Mouse (Mus musculus) adrenal gland, postnatal 10 days (tissue): ENCODE results near the gene Phb. TPM values are rescaled to one million over a fixed set of nuclear protein-coding genes. Genes with fewer than 3 reads are reported as not detected.

Experiments
- DNase-seq: peaks from one replicate; pipeline ENCODE4 v3.0.0; 2021; ENCODE audit warnings: mixed read lengths
- long read RNA-seq, 2 experiments: library from polyadenylated mRNA; stranded (forward); transcript quantifications; one replicate each; pipeline ENCODE4 v2.0.0; 2021
- total RNA-seq, 2 experiments: library from RNA; stranded (reverse); gene quantifications; 2 replicates each; pipeline ENCODE4 v1.2.3; 2021

The Phb gene
- 100 to 1,000 TPM; 341 to 361 TPM for total RNA-seq
- long read RNA-seq, experiment 1, transcript Phb-204 (7 exons, 1,799 nt), result major isoform, 743 of 819 reads
- long read RNA-seq, experiment 1, partial matches to known transcripts, result 46 of 819 reads
- long read RNA-seq, experiment 1, other reads (novel, unspliced or antisense), result 29 of 819 reads
- long read RNA-seq, experiment 2, transcript Phb-204 (7 exons, 1,799 nt), result major isoform, 492 of 572 reads
- long read RNA-seq, experiment 2, partial matches to known transcripts, result 52 of 572 reads
- long read RNA-seq, experiment 2, other reads (novel, unspliced or antisense), result 26 of 572 reads

DNA sequence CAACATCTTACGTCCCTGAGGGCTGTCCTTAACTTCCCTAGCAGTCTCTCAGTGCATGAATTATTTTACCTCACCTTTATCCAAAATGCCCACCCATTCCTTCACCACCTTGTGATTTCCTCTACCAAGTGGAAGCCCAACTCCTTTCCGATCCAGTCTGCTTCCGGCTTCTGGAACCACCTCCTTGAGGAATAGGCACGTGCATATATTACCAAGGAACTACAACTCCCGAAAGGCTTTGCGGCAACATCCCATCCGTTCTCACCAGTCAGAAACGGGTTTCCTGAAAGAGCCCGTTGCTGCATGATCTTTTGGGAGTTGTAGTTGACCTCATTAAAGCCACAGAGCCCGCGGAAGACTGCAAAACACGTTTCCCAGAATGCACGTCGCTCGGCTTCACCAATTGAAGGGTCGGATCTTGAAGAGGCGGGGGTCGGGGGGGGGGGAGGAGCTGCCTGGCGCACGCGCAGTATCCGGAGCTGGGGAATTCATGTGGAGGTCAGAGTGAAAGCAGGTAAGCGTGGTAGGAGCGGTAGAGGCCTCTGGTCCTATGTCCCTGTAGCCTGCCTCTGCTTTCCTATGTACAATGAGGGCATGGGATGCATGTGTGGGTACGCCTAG is at the start of gene Phb:
TSS of gene Phb (plus strand) at position 429 of the 621 bp plus-strand sequence.
- DNase-seq, result peak; percentile 90

DNA sequence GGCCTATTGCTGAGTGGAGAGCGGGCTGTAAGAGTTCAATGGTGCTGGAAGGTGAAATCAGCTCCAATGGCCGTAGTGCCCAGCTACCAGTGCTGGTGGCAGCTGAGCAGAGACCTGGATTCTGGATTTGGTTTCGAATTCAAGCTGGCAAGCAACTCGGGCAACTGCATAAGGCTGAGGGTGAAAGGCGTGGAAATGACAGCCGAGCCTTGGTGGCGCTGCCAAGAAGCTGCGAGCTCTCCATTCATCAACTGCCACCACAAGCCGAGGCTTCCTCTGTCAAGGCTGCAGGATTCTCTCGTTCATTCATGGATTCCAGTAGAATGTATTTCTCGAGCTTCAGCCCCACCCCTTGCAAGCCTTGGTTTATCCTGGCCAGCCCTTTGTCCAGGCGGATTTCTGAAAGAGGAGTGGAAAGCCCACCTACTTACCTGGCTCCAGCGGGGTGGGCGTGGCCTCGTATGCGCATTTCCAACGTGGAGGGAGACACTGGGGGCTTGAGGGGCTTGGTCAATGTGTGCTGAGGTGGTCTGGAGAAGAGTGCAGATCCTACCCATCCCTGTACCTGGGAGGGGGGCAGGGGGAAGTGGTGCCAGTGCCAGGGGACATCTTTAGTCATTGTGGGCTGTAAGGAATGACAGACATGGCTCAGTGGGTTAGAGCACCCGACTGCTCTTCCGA is 48.8 kb upstream of the Phb start:
- peak; percentile 77 for DNase-seq

DNA sequence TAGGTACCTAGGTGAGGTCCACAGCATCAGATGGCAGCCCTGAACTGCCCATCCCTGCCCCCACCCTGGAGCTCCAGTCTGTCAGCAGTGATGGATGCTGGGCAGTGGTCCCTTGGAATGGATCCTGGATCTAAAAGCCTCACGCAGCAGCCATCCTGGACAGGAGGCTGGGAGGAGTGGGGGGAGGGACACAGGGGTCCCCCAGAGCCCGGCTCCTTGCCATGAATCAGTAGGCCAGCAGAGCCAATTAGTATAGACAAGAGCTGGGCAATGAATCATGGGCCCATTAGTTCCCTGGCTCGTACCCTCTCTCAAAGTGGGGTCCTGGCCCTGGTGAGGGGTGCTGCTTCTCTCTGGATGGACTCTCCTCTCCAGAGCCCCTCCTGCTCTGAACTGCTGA is 47.7 kb upstream of the Phb start:
- no peak for DNase-seq

DNA sequence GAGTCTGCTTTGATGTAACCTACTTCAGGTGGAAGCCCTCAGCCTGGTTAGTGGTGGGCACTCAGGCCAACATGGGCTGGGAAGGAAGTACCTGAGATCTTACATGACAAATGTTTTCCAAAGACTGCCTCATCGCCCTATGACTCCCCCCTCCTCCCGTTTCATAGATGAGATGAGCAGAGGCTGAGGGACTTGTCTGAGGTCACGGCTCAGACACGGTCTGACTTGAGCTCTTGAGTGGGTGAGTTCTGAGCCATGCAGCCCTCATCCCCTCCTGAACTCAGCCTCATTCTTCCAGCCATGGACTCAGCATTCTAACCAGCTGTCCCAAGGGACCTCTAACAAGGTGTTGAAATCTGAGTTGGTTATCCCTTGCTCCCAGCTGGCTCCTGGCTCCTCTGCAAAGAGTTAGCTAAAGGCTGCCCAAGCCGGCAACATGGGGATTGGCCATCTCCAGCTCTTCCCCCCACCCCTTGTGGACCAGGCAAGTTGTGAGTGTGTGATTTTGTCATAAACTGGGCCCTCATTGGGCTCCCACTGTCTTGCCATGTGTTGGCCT is 46.8 kb upstream of the Phb start:
- DNase-seq, result no peak

DNA sequence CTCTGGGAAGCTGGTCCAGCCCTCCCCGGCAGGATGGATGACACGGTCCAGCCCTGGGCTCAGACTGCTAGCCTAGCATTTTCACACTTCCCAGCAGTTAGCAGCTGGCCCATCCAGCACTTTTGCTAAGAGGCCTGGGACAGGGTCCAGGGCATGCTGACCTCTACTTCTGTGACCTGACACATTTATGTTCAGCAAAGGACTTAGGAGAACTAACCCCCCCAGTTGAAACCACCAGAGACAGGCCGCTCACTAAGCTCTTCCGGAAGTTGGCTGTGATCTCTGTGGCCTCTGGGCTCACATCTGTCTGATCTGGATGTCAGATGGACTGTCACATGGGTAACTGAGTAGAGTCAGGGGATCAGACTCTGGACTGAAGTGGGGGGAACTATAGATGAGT is 45.7 kb upstream of the Phb start:
- DNase-seq, result no peak

DNA sequence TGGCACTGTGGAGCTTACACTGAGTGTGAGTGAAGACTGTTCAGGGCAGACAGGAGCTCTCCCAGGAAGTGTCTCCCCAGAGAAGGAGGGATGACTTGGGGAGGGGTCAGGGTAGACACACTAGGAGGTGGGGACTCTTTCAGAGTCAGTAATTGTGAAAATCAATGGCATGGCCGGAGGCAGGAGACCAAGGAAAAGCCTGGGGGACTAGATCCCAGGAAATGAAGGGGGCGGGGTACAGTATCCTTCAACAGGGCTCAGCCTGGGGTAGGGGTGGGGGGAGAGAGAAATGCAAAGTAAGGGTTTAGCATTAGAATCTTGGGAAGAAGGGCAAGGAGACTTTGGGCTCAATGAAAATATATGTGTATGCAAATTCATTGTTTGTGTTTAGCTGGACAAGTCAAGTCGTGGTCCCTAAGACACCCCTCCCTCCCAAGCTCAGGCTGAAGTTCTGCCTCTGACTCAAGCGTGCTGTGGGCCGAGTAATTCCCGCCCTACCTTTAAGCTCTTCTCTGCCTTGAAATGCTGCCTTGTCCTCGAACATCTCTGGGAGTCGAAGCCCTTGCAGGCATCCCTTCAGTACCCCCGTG is 45.1 kb upstream of the Phb start:
- no peak for DNase-seq

DNA sequence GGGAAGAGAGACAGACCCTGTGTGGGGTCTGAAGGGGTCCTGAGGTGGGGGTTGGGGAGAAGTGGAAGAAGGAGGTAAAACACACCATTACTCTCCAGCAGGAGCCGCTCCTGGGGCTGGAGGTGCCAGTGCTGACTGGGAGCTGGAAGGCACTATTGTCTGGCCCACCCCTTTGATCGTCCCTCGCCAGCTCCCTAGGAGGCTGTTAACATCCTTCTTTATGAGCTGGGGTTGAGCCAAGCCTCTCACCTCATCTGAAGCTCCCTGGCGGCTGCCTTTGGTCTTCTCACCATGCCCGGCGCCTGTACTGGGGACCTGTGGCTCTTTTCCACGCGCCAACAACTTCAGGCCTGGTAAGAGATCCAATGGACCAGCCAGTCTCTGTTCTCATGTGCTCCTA is 44.3 kb upstream of the Phb start:
- no peak for DNase-seq

DNA sequence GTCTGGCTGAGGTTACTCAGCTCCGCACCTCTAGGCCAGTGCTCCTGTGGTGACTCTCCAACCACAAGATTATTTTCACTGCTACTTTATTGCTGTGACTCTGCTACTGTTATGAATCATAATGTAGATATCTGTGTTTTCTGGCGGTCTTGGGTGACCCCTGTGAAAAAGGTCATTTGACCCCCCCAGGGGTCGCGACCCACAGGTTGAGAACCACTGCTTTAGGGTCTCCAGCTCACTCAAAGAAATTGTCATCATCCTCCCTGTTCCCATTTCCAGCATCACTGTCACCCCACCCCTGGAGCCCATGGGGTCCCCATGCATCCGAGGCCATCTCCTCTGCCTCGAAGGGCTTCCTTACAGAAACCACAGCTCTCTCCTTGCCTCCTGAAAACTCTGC is 36.2 kb upstream of the Phb start:
- no peak for DNase-seq

DNA sequence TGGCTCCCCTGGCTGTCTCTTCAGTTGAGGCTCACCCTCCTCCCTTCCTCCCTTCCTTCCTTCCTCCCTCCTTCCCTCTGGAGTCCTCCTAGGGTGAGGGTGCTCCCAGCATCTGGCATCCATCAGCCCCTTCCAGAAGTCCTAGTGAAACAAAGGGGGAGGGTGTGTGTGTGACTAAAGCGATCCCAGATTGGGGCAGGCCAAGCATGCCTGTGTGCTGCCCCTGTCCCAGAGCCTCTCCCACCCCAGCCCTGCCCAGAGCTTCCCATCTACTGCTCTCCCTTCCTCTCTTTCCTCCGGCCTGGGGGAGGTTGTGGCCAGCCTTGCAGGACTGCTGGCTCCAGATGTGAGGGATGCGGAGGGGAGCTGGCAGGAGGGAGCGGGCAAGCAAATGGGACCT is 35.5 kb upstream of the Phb start:
- no peak for DNase-seq

DNA sequence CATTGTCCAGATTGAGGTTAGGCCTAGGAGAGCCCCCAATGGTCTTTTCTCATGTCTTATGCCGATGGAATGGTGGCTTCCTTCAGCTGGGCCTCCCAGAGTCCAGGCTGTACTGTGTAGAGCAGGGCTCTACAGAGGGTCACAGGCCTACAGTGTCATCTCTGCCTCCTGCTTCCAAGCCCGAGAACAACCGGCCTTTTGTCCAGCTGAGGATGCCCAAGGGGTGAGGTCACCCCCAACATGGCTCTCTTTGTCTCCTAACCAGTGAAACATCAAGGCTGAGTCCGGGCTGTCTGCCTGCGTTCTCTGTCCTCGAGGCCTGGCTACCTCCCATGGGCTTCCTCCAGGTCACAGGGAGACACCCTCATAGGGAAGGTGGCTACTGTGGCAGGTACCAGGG is 34.3 kb upstream of the Phb start:
- no peak for DNase-seq

DNA sequence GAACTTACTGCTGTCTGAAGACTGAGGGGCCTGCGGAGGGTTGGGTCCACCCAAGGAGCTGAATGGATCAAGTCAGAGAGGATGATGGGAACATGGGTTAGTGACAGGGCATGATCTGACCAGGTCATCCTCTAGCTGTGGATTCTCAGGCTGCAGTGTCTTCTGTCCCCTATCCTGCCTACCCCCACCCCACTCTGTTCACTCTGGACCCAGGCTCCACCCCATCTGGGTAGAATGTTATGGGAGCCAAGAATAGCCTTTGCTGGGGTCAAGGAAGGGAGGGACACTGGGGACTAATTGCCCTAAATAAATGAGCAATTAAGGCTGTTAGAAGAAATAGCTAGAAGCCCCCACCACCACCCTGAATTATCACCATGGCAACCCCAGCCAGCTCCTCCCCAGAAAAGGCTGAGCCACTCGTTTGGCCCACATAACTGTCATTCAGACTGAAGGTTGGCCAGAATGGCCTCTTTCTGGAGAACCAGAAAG is 33.2 kb upstream of the Phb start:
- no peak for DNase-seq

DNA sequence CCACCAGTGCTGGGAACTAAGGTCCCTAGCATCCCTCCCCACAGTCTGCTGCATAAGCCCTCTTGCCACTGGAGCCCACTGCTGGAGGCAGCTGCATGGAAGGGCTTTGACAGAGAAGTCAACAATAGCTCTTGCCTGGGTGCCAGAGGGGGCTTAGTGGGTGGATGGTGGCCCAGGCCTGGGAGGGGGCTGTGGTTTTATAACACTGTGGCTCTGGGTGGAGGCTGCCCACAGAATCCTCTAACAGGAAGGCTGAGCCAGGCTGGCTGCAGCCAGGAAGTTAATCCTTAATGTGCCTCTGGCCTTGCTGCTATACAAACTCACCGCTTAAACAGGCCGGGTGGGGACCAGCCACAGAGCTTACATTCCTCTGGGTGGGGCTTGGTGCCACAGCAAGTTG is 31.7 kb upstream of the Phb start:
- DNase-seq, result no peak

DNA sequence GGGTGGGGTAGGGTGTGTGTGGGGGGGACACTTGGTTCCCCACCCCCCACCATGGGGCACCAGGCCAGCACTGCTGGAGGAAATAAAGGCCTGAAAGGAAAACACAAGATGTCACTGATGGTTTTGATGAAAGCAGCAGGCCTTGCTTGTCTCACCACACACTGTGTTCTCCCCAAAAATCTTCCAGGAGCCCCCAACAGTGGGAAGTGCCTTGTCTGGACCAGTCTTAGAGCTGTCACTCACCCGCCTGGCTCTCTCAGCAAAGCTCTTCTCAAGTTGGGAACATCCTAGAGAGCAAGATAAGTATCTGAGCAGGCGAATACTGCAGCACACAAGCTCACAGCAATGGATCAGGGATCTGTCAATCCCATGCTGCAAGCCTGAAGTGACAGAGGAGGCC is 26.0 kb upstream of the Phb start:
- no peak for DNase-seq

DNA sequence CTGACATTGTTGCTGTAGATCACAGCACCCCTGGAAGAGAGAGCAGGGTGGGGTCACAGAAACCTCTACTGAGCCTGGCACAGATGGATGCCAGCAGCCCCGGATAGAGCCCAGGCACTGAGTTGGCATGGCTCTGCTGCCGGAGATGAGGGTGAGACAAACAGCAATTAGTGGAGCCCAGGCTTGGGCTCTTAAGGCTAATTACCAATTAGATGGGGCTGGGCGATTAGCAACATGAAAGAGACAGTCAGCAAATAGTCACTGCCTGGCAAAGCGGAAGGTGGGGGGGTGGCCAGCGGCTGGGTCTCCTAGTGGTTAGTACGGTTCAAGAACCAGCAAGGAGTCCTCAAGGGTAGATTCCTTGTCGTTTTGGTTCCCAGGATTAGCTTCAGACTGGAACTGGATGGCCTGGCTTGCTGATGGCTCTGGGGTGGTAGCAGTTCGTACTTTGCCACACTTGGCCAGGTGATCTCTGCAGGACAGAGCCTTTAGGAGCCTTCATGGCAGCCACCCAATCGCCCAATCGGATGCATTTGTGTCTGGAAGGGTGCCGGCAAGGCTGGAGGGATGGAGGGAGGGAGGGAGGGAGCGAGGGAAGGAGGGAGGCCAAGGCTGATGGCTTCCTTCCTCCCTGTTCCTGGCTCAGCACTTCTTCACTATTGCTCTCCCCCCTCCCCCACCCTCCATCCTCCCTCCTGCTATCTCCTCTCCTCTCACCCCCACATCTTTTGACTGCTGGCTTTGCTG is 24.1 kb upstream of the Phb start:
- DNase-seq, result no peak

DNA sequence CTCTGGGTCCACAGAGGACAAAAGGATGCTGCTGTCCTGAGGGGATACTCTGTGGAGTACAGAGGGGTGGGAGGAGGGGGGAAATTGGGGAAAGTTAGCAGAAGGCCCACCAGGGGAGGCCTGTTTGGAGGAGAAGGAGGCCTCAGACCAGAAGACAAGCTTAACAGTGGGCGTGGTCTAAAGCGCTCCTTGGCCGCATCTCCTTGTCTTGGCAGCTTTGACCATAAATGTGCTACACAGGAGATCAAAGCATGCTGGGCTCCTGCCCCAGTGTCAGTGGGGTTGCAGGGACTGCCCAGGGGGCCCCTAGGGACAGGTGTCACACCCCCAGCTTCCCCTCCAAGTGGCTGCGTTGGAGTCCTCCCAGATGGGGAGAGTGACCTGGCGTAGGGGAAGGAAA is 22.9 kb upstream of the Phb start:
- no peak for DNase-seq

DNA sequence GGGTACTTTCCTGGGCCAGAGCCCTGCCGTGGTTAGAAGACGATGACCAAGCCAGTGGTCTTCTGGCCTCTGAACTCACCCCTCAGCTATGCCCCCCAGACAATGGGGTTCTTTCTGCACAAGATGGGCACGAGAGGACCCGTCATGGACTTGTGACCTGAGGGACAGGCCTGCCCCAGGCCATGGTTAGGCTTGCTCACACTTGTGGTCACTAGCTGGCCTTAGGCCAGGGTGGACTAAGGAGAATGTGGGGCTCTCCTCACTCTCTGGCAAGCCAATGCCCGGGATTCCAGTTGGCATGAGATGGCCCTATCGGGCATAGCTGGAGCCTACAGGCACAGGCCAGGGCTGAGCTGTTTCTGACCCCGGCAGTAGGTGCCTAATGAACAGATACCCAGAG is 22.4 kb upstream of the Phb start:
- no peak for DNase-seq

DNA sequence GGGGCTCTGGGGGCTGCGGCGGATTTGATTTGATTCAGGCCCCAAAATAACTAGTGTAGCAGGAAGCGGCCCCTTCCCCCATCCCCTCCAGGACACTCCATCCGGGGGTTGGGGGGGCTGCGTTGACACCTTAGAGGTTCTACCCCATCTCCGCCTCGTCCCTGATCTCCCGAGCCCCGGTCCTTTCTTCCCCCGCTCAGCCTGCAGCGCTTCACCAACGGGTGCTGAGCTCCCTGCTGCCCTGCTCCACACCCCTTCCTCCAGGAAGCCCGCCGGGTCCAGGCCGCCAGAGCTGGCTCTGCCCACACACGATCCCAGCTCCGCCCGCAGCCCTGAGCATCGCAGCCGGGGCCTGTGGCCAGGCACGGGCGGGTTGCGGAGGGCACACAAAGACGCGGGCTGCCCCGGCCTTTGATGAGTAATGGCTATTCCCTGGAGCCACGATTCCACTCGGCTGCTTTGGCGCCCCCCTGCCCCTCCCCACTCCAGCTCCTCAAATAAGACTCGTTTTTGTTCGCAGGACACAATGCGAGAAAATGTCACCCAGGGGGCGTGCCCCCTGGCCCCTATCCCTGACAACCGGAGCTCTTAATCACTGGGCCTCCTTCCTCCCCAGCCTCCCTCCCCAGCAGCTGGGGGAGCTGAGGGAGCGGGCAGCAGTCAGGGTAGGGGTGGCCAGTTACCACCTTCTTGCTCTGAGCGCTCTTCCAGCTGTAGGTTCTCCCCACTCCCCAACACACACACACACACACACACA is 21.2 kb upstream of the Phb start:
- no peak for DNase-seq

DNA sequence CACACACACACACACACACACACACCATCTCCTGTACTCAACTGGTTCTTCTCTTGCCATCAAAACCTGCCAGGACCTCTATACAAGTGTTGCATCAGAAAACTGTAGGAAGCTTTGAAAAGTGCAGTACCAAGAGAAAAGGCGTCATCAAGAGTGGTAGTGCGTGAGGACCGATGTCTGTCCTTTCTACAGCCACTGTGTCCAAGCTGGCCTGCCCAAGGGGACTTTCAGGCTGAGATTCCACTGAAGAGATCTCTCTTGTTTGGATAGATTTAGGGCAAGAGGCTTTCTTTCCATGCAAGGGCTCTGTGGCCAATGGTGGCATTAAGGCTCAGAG is 20.6 kb upstream of the Phb start:
- no peak for DNase-seq

DNA sequence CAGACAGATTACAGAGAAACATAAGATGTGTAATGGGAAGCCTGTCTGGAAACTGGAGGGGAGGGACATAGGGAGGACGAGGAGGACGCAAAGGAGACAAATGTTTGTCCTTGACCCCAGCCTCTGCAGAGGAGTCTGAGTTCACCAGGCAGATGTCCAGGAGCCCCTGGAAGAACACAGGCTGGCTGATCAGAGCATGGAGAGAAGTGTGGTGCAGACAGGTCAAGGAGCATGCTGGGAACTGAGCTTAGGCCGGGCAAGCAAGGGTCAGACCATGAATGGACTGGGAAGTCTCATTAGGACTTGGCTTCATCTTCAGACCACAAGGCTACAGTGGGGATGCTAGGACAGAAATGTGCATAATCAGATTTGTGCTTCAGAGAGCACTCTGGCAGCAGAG is 19.0 kb upstream of the Phb start:
- no peak for DNase-seq

DNA sequence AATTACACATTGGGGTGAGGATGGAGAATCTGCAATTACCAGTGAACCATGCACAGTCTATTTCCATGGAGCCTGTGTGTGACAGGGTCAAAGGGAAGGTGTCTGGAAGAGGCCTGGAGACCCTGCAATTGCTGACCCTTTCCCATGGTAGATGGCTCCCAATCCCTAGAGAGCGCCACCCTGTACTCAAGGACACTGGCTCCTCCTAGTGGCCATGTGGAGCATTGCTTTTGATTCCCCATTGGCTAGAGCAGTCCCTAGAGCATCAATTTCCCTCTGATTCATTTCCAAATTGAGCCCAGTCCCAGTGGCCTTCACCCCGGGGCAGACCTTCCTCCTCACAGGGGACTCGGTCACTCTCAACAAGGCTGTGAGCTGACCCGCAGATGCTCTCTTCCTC is 17.9 kb upstream of the Phb start:
- peak; percentile 86 for DNase-seq

DNA sequence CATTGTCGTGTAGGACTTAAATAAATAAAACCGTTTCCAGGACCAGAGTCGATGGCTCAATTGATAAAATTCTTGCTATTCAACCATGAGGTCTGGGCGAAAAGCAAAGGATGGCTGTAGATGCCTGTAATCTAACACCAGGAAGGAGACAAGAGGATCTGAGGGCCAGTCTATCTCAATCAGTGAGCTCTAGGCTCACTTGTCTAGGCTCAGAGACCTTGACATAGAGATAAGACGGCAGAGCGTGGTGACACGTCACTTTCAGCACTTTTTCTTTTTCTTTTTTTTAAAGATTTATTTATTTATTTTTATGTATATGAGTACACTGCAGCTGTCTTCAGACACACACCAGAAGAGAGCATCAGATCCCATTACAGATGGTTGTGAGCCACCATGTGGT is 17.2 kb upstream of the Phb start:
- no peak for DNase-seq

DNA sequence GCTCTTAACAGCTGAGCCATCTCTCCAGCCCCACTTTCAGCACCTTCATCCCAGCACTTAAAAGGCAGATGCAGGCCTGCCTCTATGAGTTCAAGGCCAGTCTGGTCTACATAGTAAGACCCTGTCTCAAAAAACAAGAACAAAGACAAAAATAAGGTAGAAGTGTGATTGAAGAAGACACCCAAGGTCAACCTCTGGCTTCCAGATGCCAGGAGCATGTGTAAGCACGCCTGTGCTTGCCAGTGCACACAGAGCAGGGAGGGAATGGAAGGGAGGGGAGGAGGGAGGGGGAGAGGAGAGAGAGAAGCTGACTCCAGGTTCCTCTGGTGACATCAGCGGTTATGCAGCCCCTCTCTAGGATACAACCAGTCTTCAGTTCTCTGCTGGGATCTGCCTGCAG is 16.8 kb upstream of the Phb start:
- DNase-seq, result no peak
